31 mouse cellular contexts compared by ENCODE assay signal in genomic region chrX:170677680-170678079, GRCm38 (mm10). TPM values are rescaled to one million over a fixed set of nuclear protein-coding genes. Genes with fewer than 3 reads are reported as not detected.
"Had no signal": no experiment of that assay in that cellular context is flagged by ENCODE, and none has a peak within 500 bp of the region (broad histone marks: within the 10 kb centered on the region; RNA-seq: fewer than 3 reads in every experiment).

No protein-coding gene starts in this region.

- H3K9ac ChIP-seq: kidney, embryonic 15.5 days; limb, embryonic 12.5 days; limb, embryonic 15.5 days; liver, embryonic 14.5 days; liver, postnatal 0 days; lung, embryonic 14.5 days; midbrain, embryonic 12.5 days; midbrain, embryonic 15.5 days; neural tube, embryonic 13.5 days had no signal

- ATAC-seq: intestine, postnatal 0 days; liver, postnatal 0 days; lung, postnatal 0 days; midbrain, embryonic 15.5 days had no signal

- H3K27ac ChIP-seq: kidney, embryonic 15.5 days; limb, embryonic 12.5 days; limb, embryonic 15.5 days; liver, embryonic 14.5 days; macrophage; midbrain, embryonic 12.5 days; midbrain, embryonic 15.5 days; neural tube, embryonic 13.5 days; stomach, postnatal 0 days had no signal

- H3K27me3 ChIP-seq: kidney, embryonic 15.5 days; limb, embryonic 12.5 days; limb, embryonic 15.5 days; midbrain, embryonic 12.5 days; midbrain, embryonic 15.5 days; neural tube, embryonic 13.5 days had no signal

- H3K4me1 ChIP-seq: kidney, embryonic 15.5 days; limb, embryonic 12.5 days; limb, embryonic 15.5 days; midbrain, embryonic 12.5 days; midbrain, embryonic 15.5 days; neural tube, embryonic 13.5 days had no signal

- DNase-seq: kidney, adult 2 months; kidney, postnatal 14 days; left cerebral cortex, postnatal 4 days; liver, postnatal 0 days; lung, embryonic 14.5 days; retina, postnatal 1 day; thymus, adult 18-20 months had no signal

- H3K4me3 ChIP-seq: kidney, embryonic 15.5 days; limb, embryonic 12.5 days; limb, embryonic 15.5 days; midbrain, embryonic 12.5 days; midbrain, embryonic 15.5 days; myocyte; neural tube, embryonic 13.5 days had no signal

RNA-seq across cellular contexts. Expression of gene Asmt, which starts 5.2 kb away (rescaled TPM):
- total RNA-seq: layer of hippocampus, adult 18-20 months; layer of hippocampus, postnatal 14 days; left cerebral cortex, adult 8-10 months; left cerebral cortex, postnatal 14 days; left cerebral cortex, postnatal 4 days; megakaryocyte-erythroid progenitor cell, adult 5-6 weeks; monocyte, adult 5-6 weeks; neutrophil, adult 5-6 weeks had no signal
- polyA plus RNA-seq: intestine, embryonic 14.5 days; intestine, postnatal 0 days; kidney, adult 2 months; kidney, embryonic 15.5 days; limb, embryonic 12.5 days; limb, embryonic 15.5 days; liver, embryonic 11.5 days; liver, embryonic 14.5 days; liver, postnatal 0 days; lung, embryonic 14.5 days; lung, postnatal 0 days; macrophage; midbrain, embryonic 12.5 days; midbrain, embryonic 15.5 days; neural tube, embryonic 13.5 days; small intestine, adult 2 months; spleen, adult 2 months; stomach, embryonic 14.5 days; stomach, postnatal 0 days had no signal
